Mouse (Mus musculus) brain, embryonic 14.5 days (tissue): Measurements from ENCODE around the gene Pard3b.

Source experiments
- CTCF ChIP-seq: fragments of 200-500 bp; IDR thresholded peaks from 2 replicates; pipeline ENCODE4 v1.5.1; 2012; ENCODE audit warnings: inconsistent platforms, mild to moderate bottlenecking, moderate library complexity, borderline replicate concordance; ENCODE audit not compliant: insufficient read depth, insufficient read length; ENCODE audit errors: extremely low read depth
- POLR2A ChIP-seq: fragments of 200-500 bp; IDR thresholded peaks from 2 replicates; pipeline ENCODE4 v1.6.1; 2012; ENCODE audit warnings: mild to moderate bottlenecking, inconsistent platforms, borderline replicate concordance; ENCODE audit not compliant: poor library complexity, insufficient read depth, insufficient read length, severe bottlenecking; ENCODE audit errors: extremely low read depth

GRCm38 (mm10) chr1:62325237-62325636, 686.6 kb downstream of the Pard3b start:
- TF ChIP-seq POLR2A (no peak), CTCF (no peak)
